Mouse (Mus musculus): ENCODE measurements at regions not wholly inside any gene's neighbourhood (a gene's known extent, or its start where the extent isn't known, plus 50 kb on each side); places are given as distances from the start of the nearest gene placed in this dataset.

DNA sequence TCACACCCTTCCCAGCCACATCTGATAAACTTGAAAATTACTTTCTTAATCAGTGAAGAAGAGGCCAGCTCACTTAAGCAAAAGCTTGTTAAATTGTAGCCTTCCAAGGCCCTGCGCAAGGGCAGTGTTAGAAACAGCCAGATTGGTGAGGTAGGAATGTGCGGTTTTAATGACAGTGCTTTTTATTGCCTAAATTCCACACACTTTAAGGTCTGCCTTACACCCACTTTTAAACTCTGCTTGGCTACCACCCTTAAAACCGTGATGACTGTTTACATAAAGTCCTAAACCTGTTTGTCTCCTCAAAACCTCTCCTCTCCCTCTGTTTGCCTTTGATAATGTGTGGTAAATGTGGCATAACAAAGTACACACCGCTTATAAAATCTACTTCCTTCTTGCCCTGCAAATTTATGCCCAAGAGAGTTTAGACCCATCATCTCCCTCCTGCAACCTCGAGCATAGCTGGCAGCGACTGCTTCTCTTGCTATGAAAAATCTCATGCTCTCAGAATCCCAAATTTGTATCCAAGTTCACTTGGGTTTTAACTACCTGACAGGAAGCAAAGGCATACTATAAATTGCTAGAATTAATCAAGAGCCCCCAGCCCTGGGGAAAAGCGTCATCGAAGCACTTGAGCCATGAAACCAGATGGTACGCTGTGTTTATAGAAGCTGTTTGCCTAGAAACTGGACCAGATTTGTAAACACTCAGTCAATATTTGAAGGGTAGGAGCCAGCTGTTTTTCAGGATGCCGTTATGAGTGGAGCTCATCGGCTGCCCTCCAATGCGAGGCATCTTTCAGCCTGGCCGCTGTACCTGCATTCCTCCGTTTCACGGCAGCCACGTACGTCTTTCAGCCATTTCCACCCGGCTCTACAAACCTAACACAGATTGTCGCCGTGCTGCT lies 244.6 kb upstream of the Itga1 start:
- H3K4me1 ChIP-seq (ENCODE audit: control insufficient read depth, insufficient read depth, low read length): no peaks in the 10 kb centered on the region
- no peak overlapping the region for H3K27ac ChIP-seq (replicated peaks; ENCODE audit: low read depth, low read length)
- no peaks in the 10 kb centered on the region for H3K9me3 ChIP-seq (replicated peaks; ENCODE audit: control insufficient read depth, low read length)
- no peak for DNase-seq (ENCODE audit: low spot score)
- no peak overlapping the region for H3K4me3 ChIP-seq (ENCODE audit: low read depth, low read length)
- no peak overlapping the region for H3K4me2 ChIP-seq (ENCODE audit: low read depth, low read length)
- H3K36me3 ChIP-seq (replicated peaks; ENCODE audit: control insufficient read depth, insufficient read depth, low read depth, low read length): no peaks in the 10 kb centered on the region
- 80% methylated on average over 20 of the region's 20 CpGs for WGBS
- no peaks in the 10 kb centered on the region for H3K27me3 ChIP-seq (ENCODE audit: control insufficient read depth, insufficient read depth, low read length)
- ATAC-seq (replicated peaks; ENCODE audit: insufficient number of reproducible peaks, low FRiP score, low TSS enrichment, low read depth): no peak
- H3K9ac ChIP-seq (replicated peaks; ENCODE audit: low read length): no peak overlapping the region

DNA sequence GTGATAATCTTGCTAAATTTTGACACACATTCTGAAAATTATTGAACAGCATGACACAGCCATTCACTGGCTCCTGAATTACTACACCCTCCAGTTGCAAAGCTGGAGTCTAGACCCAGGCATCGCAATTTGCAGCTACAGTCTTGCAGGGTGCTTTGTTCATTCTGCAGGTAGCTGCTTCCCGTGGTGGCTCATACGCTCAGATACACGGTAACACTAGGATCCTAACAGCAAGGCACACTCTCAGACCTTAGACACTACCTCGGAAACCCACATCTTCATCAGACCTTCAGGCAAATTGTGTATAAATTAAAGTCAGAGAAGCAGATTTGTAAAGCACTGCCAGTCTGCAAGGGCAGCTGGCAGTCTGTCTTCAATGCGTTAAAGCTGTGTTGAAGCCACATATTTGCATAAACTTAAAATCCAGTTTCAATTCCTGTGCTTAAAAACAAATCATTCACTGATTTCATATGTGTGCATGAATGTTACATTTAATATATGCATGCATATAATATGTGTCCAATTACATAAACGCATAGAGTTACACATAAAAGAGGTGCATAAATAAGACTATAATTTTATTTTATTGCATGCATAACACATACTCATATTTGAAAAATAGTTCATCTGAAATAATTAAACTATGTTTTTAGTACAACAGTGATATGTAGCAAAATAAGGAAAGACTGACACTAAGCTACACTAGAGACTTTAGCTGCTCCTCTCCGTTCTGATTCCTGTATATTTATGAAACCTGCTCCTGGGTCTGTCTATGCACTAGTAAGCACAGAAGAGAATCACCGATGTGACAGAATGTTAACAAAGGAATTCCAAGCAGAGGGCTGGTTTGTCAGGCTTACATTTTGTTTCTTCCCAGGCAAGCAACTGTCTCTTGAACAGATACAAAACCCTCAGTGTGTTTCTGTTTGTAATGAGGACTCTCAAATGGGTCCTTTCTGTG lies 227.5 kb upstream of the Itga1 start:
- 70% methylated on average over 9 of the region's 9 CpGs for WGBS
- no peak for DNase-seq (ENCODE audit: low spot score)
- ATAC-seq (replicated peaks; ENCODE audit: insufficient number of reproducible peaks, low FRiP score, low TSS enrichment, low read depth): no peak

DNA sequence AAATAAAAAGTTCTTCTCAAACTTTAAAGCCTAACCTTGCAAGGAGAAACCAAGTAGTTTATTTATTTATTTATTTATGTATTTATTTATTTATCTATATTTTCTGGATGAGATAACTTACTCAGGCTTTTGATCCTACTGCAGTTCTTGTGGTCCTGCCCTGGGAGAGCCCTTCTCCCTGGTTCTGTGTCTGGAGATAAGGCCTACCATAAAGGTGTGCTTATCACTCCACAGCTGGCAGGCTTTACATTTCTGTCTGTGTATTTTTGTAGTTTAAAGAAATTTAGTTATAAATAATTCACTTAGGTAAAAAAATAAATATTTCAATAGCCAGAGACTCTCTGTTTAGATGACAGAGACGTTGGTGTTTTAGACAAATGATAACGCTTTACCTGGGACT lies 224.5 kb upstream of the Itga1 start:
- Histone ChIP-seq H3K4me3 (ENCODE audit: low read depth, low read length) (no peak overlapping the region), H3K36me3 (replicated peaks; ENCODE audit: control insufficient read depth, insufficient read depth, low read depth, low read length) (no peaks in the 10 kb centered on the region), H3K9me3 (replicated peaks; ENCODE audit: control insufficient read depth, low read length) (no peaks in the 10 kb centered on the region), H3K4me1 (ENCODE audit: control insufficient read depth, insufficient read depth, low read length) (no peaks in the 10 kb centered on the region), H3K27me3 (ENCODE audit: control insufficient read depth, insufficient read depth, low read length) (no peaks in the 10 kb centered on the region), H3K9ac (replicated peaks; ENCODE audit: low read length) (no peak overlapping the region), H3K4me2 (ENCODE audit: low read depth, low read length) (no peak overlapping the region), H3K27ac (replicated peaks; ENCODE audit: low read depth, low read length) (no peak overlapping the region)
- WGBS: 85% methylated on average over 2 of the region's 2 CpGs
- no peak for ATAC-seq (replicated peaks; ENCODE audit: insufficient number of reproducible peaks, low FRiP score, low TSS enrichment, low read depth)
- no peak for DNase-seq (ENCODE audit: low spot score)

More for the DNA sequence above, 227.5 kb upstream of the Itga1 start:
- H3K4me1 ChIP-seq (ENCODE audit: control insufficient read depth, insufficient read depth, low read length): no peaks in the 10 kb centered on the region
- H3K27me3 ChIP-seq (ENCODE audit: control insufficient read depth, insufficient read depth, low read length): no peaks in the 10 kb centered on the region
- no peak overlapping the region for H3K4me3 ChIP-seq (ENCODE audit: low read depth, low read length)
- H3K9ac ChIP-seq (replicated peaks; ENCODE audit: low read length): no peak overlapping the region
- H3K27ac ChIP-seq (replicated peaks; ENCODE audit: low read depth, low read length): no peak overlapping the region
- H3K36me3 ChIP-seq (replicated peaks; ENCODE audit: control insufficient read depth, insufficient read depth, low read depth, low read length): no peaks in the 10 kb centered on the region
- H3K4me2 ChIP-seq (ENCODE audit: low read depth, low read length): no peak overlapping the region
- H3K9me3 ChIP-seq (replicated peaks; ENCODE audit: control insufficient read depth, low read length): no peaks in the 10 kb centered on the region

DNA sequence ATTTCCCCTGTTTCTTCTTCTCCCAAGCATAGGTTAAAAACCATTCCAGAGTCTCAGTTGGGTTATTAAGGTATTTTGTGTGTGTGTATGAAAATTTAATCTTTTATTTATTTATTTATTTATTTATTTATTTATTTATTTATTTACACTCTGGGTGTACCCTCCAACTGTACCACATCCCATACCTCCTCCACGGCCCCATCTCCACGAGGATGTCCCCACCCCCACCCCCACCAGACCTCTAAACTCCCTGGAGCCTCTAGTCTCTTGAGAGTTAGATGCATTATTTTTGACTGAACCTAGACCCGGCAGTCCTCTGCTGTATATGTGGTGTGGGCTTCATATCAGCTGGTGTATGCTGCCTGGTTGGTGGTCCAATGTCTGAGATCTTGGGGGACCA lies 214.9 kb upstream of the Itga1 start:
- WGBS: 77% methylated on average over 3 of the region's 3 CpGs
- no peak overlapping the region for H3K9ac ChIP-seq (replicated peaks; ENCODE audit: low read length)
- no peak overlapping the region for H3K4me3 ChIP-seq (ENCODE audit: low read depth, low read length)
- no peaks in the 10 kb centered on the region for H3K4me1 ChIP-seq (ENCODE audit: control insufficient read depth, insufficient read depth, low read length)
- ATAC-seq (replicated peaks; ENCODE audit: insufficient number of reproducible peaks, low FRiP score, low TSS enrichment, low read depth) (no peak), DNase-seq (ENCODE audit: low spot score) (no peak)
- H3K27ac ChIP-seq (replicated peaks; ENCODE audit: low read depth, low read length): no peak overlapping the region
- no peaks in the 10 kb centered on the region for H3K27me3 ChIP-seq (ENCODE audit: control insufficient read depth, insufficient read depth, low read length)
- H3K9me3 ChIP-seq (replicated peaks; ENCODE audit: control insufficient read depth, low read length): no peaks in the 10 kb centered on the region
- no peaks in the 10 kb centered on the region for H3K36me3 ChIP-seq (replicated peaks; ENCODE audit: control insufficient read depth, insufficient read depth, low read depth, low read length)
- H3K4me2 ChIP-seq (ENCODE audit: low read depth, low read length): no peak overlapping the region

DNA sequence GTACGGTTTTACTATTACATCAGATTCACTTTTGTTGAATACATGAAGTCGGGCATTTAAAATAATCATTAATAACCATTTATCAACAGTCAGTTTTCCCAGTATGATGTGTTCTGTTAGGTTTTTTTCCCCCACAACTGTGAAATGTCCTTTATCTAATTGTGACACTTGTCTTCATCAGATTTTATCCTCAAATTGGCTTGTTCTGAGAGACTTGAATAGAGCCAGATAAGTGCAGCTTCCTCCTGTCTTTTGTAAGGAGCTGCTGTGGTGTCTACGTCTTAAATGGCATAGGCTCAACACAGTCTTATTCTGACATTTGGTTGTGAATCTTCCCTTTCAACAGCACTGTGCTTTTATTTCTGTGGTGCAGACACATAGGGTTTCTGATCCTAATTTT lies 206.8 kb upstream of the Itga1 start:
- Histone ChIP-seq H3K4me2 (ENCODE audit: low read depth, low read length) (no peak overlapping the region), H3K27me3 (ENCODE audit: control insufficient read depth, insufficient read depth, low read length) (no peaks in the 10 kb centered on the region), H3K27ac (replicated peaks; ENCODE audit: low read depth, low read length) (no peak overlapping the region), H3K9ac (replicated peaks; ENCODE audit: low read length) (no peak overlapping the region), H3K4me1 (ENCODE audit: control insufficient read depth, insufficient read depth, low read length) (no peaks in the 10 kb centered on the region), H3K4me3 (ENCODE audit: low read depth, low read length) (no peak overlapping the region), H3K9me3 (replicated peaks; ENCODE audit: control insufficient read depth, low read length) (no peaks in the 10 kb centered on the region), H3K36me3 (replicated peaks; ENCODE audit: control insufficient read depth, insufficient read depth, low read depth, low read length) (no peaks in the 10 kb centered on the region)
- ATAC-seq (replicated peaks; ENCODE audit: insufficient number of reproducible peaks, low FRiP score, low TSS enrichment, low read depth) (no peak), DNase-seq (ENCODE audit: low spot score) (no peak)
- 79% methylated on average over 3 of the region's 3 CpGs for WGBS

DNA sequence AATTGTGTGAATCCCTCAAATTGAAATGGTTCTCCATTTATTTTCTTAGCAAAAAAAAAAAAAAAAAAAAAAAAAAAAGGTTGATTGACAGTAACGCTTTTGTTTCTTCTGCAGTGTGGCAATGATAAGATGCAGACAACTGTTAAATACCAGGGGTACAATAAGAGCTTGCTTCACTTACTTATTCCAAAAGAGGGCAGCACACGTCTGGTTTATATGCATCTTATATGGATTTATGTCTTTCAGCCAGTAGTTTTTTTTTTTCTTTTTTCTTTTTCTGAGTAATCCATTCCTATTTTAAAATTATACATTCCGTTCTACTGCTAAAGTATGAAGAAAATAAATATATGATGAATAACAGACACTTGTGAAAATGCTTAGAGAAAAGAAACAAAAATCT lies 185.6 kb upstream of the Itga1 start:
- WGBS: 46% methylated on average over 3 of the region's 3 CpGs
- ATAC-seq (replicated peaks; ENCODE audit: insufficient number of reproducible peaks, low FRiP score, low TSS enrichment, low read depth): 0 out of 2 replicates have a peak, but pooled peaks have one; percentile 70

DNA sequence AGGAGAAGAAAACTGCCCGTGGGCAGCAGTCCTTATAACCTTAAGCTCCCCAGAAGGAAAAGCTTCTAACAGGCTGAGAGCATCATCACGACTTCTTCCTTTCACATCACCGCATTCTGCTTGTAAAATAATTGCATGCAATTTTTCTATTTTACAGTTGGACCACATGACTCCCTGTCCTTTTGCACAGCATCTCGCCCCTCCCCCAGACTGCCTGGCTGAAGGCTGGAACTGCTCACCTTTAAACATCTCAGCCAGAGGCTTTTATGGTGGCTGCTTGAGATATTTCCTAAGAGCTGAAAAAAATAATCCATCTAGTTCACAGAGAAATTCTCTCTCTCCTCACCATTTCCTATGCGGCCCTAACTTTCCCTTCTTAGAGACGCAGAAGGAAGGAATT lies 164.4 kb upstream of the Itga1 start:
- no peaks in the 10 kb centered on the region for H3K4me1 ChIP-seq (ENCODE audit: control insufficient read depth, insufficient read depth, low read length)
- H3K36me3 ChIP-seq (replicated peaks; ENCODE audit: control insufficient read depth, insufficient read depth, low read depth, low read length): no peaks in the 10 kb centered on the region
- H3K9me3 ChIP-seq (replicated peaks; ENCODE audit: control insufficient read depth, low read length): no peaks in the 10 kb centered on the region
- ATAC-seq (replicated peaks; ENCODE audit: insufficient number of reproducible peaks, low FRiP score, low TSS enrichment, low read depth) (no peak), DNase-seq (ENCODE audit: low spot score) (no peak)
- no peaks in the 10 kb centered on the region for H3K27me3 ChIP-seq (ENCODE audit: control insufficient read depth, insufficient read depth, low read length)
- WGBS: 76% methylated on average over 6 of the region's 6 CpGs
- H3K27ac ChIP-seq (replicated peaks; ENCODE audit: low read depth, low read length): no peak overlapping the region
- no peak overlapping the region for H3K4me3 ChIP-seq (ENCODE audit: low read depth, low read length)
- H3K4me2 ChIP-seq (ENCODE audit: low read depth, low read length): no peak overlapping the region
- H3K9ac ChIP-seq (replicated peaks; ENCODE audit: low read length): no peak overlapping the region

More for the DNA sequence above, 185.6 kb upstream of the Itga1 start:
- Histone ChIP-seq H3K4me3 (ENCODE audit: low read depth, low read length) (no peak overlapping the region), H3K27me3 (ENCODE audit: control insufficient read depth, insufficient read depth, low read length) (no peaks in the 10 kb centered on the region), H3K4me2 (ENCODE audit: low read depth, low read length) (no peak overlapping the region), H3K4me1 (ENCODE audit: control insufficient read depth, insufficient read depth, low read length) (no peaks in the 10 kb centered on the region), H3K9ac (replicated peaks; ENCODE audit: low read length) (no peak overlapping the region), H3K9me3 (replicated peaks; ENCODE audit: control insufficient read depth, low read length) (no peaks in the 10 kb centered on the region), H3K27ac (replicated peaks; ENCODE audit: low read depth, low read length) (no peak overlapping the region), H3K36me3 (replicated peaks; ENCODE audit: control insufficient read depth, insufficient read depth, low read depth, low read length) (no peaks in the 10 kb centered on the region)
- DNase-seq (ENCODE audit: low spot score): peak; percentile 79

DNA sequence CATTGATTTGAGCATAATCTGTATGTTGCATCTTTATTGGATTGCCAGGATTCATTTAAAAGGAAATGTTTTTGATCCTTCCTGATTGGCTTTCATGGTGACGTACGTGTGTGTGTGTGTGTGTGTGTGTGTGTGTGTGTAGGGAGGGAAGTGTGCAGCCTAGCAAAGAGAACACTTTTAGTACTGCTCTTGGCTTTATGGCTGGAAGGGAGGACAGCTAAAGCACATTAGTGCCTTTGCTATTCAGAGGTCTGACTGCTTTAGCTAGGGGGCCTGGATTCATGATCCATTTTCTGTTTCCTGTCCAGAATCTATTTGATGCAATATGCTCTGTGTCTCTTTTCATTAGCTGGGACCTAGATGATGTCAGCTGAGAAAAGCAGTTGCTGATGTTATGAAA lies 155.6 kb upstream of the Itga1 start:
- H3K4me2 ChIP-seq (ENCODE audit: low read depth, low read length): no peak overlapping the region
- no peaks in the 10 kb centered on the region for H3K4me1 ChIP-seq (ENCODE audit: control insufficient read depth, insufficient read depth, low read length)
- H3K9me3 ChIP-seq (replicated peaks; ENCODE audit: control insufficient read depth, low read length): no peaks in the 10 kb centered on the region
- 64% methylated on average over 2 of the region's 2 CpGs for whole genome bisulfite sequencing
- no peak overlapping the region for H3K27ac ChIP-seq (replicated peaks; ENCODE audit: low read depth, low read length)
- no peak overlapping the region for H3K4me3 ChIP-seq (ENCODE audit: low read depth, low read length)
- no peak overlapping the region for H3K9ac ChIP-seq (replicated peaks; ENCODE audit: low read length)
- no peaks in the 10 kb centered on the region for H3K36me3 ChIP-seq (replicated peaks; ENCODE audit: control insufficient read depth, insufficient read depth, low read depth, low read length)
- ATAC-seq (replicated peaks; ENCODE audit: insufficient number of reproducible peaks, low FRiP score, low TSS enrichment, low read depth) (no peak), DNase-seq (ENCODE audit: low spot score) (no peak)
- H3K27me3 ChIP-seq (ENCODE audit: control insufficient read depth, insufficient read depth, low read length): no peaks in the 10 kb centered on the region
